Mouse (Mus musculus): ENCODE data around the gene Etl4. TPM values are rescaled to one million over a fixed set of nuclear protein-coding genes. Genes with fewer than 3 reads are reported as not detected.

The Etl4 gene
- polyA plus RNA-seq, 1 experiment from 2014 or later: 15.7 TPM

DNA sequence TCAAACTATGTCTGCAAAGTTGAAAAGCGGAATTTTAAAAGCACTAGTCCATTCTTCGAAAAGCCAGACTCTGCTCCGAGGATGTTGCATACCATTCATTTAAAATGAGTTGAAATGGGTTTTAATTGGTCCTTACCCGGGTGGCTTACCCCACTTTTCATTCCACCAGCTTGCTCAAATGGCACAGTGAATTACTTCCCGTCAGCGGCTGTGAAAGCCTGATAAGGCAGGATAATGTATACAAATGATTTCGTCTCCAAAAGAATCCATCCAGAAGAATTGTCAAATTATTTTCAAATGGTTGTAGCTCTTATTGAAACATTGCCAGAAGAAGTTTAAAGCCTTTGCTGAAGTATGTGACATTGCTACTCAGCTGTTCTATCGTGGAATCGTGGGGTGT is 162.8 kb downstream of the Etl4 start:
- Histone ChIP-seq H3K9ac (replicated peaks; ENCODE audit: low read depth) (no peak overlapping the region), H3K4me1 (ENCODE audit: insufficient read depth, low read depth, low read length) (peaks cover 3% of the 10 kb centered on the region; the same call in 1 of the 2 replicates), H3K9me3 (ENCODE audit: low read length) (no peaks in the 10 kb centered on the region), H3K27me3 (replicated peaks; ENCODE audit: insufficient read depth, low read length) (no peaks in the 10 kb centered on the region), H3K4me2 (replicated peaks; ENCODE audit: low read depth, low read length) (peak overlapping the region; percentile 14; the same call in 1 of the 2 replicates), H3K27ac (ENCODE audit: low read length) (no peak overlapping the region), H3K4me3 (ENCODE audit: low read depth, low read length) (no peak overlapping the region), H3K36me3 (ENCODE audit: insufficient read depth, low read length) (no peaks in the 10 kb centered on the region)
- DNase-seq (ENCODE audit: low spot score) (no peak), ATAC-seq (no peak)
- 7% methylated on average over 9 of the region's 9 CpGs for WGBS
- TF ChIP-seq CTCF (IDR thresholded peaks at IDR 0.05): no peak
- no peak for TF ChIP-seq EP300 (IDR thresholded peaks at IDR 0.05)

DNA sequence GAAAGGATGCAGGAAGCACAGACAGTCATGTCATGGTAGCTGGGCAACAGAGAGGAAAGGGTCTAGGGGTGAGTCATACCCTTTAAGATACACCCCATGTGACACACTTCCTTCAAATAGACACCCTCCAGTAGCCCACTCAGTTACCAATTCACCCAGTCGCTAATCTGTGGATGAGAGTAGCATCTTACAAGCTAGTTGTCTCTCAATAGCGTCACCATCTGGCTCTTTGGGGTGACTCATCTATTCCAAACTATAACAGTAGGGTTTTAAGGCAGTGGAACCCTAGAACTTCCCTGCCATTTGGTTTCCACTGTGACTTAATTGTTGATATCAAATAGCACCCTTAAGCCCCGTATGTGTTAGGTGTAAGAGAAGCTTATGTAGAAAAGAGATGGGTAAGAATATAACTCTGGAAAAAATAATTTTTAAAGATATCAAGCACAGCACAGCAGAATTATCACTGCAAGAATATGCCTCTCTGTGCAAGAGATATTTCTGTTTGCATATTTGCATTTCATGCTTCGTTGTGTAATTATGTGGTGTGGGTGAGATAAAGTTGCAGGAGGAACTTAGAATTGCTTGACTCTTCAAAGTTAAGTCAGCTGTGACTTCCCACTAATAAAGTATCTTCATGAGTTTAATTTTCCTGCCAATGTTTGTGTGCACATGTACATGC is 166.7 kb downstream of the Etl4 start:
- no peak overlapping the region for H3K27ac ChIP-seq (ENCODE audit: low read length)
- DNase-seq (ENCODE audit: low spot score): no peak
- 79% methylated on average over 4 of the region's 4 CpGs for WGBS
- H3K4me1 ChIP-seq (ENCODE audit: insufficient read depth, low read depth, low read length): 0 out of 2 replicates have a peak, but pooled peaks cover 3% of the 10 kb centered on the region
- TF ChIP-seq EP300 (IDR thresholded peaks at IDR 0.05): no peak
- TF ChIP-seq CTCF (IDR thresholded peaks at IDR 0.05): no peak
- ATAC-seq: no peak
- H3K36me3 ChIP-seq (ENCODE audit: insufficient read depth, low read length): no peaks in the 10 kb centered on the region
- no peaks in the 10 kb centered on the region for H3K9me3 ChIP-seq (ENCODE audit: low read length)
- no peak overlapping the region for H3K4me2 ChIP-seq (replicated peaks; ENCODE audit: low read depth, low read length)
- no peaks in the 10 kb centered on the region for H3K27me3 ChIP-seq (replicated peaks; ENCODE audit: insufficient read depth, low read length)
- H3K4me3 ChIP-seq (ENCODE audit: low read depth, low read length): no peak overlapping the region
- H3K9ac ChIP-seq (replicated peaks; ENCODE audit: low read depth): no peak overlapping the region

GRCm38 (mm10) chr2:20084781-20085180 is 175.2 kb downstream of the Etl4 start:
- no peaks in the 10 kb centered on the region for H3K9me3 ChIP-seq (ENCODE audit: low read length)
- no peak overlapping the region for H3K27ac ChIP-seq (ENCODE audit: low read length)
- H3K4me3 ChIP-seq (ENCODE audit: low read depth, low read length): no peak overlapping the region
- TF ChIP-seq CTCF (IDR thresholded peaks at IDR 0.05) (no peak), EP300 (IDR thresholded peaks at IDR 0.05) (no peak)
- DNase-seq (ENCODE audit: low spot score) (no peak), ATAC-seq (no peak)
- H3K4me2 ChIP-seq (replicated peaks; ENCODE audit: low read depth, low read length): no peak overlapping the region
- WGBS: 63% methylated on average over 4 of the region's 4 CpGs
- H3K4me1 ChIP-seq (ENCODE audit: insufficient read depth, low read depth, low read length): no peaks in the 10 kb centered on the region
- H3K27me3 ChIP-seq (replicated peaks; ENCODE audit: insufficient read depth, low read length): no peaks in the 10 kb centered on the region
- H3K9ac ChIP-seq (replicated peaks; ENCODE audit: low read depth): no peak overlapping the region
- no peaks in the 10 kb centered on the region for H3K36me3 ChIP-seq (ENCODE audit: insufficient read depth, low read length)

DNA sequence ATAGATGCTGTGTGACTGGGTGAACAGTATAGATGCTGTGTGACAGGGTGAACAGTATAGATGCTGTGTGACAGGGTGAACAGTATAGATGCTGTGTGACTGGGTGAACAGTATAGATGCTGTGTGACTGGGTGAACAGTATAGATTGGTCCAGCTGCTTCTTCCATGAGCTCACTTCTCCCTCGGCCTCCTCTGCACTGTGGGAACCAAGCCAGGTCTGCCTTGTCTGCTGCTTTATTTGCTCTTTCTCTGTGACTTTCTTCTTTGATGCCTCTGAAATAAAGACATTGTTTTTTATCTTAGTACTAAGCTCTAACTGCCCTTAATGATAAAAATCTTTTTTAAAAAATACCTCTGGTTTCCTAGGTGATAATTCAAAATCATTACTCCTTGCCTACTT is 195.9 kb downstream of the Etl4 start:
- TF ChIP-seq CTCF (IDR thresholded peaks at IDR 0.05) (no peak), EP300 (IDR thresholded peaks at IDR 0.05) (no peak)
- Histone ChIP-seq H3K4me2 (replicated peaks; ENCODE audit: low read depth, low read length) (no peak overlapping the region), H3K9me3 (ENCODE audit: low read length) (no peaks in the 10 kb centered on the region), H3K4me3 (ENCODE audit: low read depth, low read length) (no peak overlapping the region), H3K27ac (ENCODE audit: low read length) (no peak overlapping the region), H3K27me3 (replicated peaks; ENCODE audit: insufficient read depth, low read length) (no peaks in the 10 kb centered on the region), H3K9ac (replicated peaks; ENCODE audit: low read depth) (no peak overlapping the region), H3K36me3 (ENCODE audit: insufficient read depth, low read length) (no peaks in the 10 kb centered on the region), H3K4me1 (ENCODE audit: insufficient read depth, low read depth, low read length) (no peaks in the 10 kb centered on the region)
- 44% methylated on average over 1 of the region's 1 CpGs for WGBS
- no peak for DNase-seq (ENCODE audit: low spot score)
- ATAC-seq: no peak

DNA sequence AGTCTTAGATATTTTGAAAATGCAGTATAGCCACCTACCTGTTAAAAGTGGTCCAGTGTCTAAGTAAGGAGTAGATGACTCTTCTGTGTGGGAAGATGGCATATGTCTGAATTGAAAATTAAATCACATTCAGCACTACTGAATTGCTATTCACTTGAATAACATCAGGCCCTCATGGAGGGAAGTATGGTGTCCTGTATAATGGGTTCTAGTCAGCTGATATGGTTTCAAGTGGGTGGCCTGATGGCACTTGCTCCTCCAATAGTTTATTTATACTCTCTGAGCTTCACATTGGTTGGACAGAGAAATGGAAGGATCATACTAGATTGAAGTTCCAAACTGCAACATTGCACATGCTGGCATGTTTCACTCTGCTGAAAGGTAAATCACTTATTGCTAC is 202.1 kb downstream of the Etl4 start:
- Histone ChIP-seq H3K36me3 (ENCODE audit: insufficient read depth, low read length) (no peaks in the 10 kb centered on the region), H3K4me3 (ENCODE audit: low read depth, low read length) (no peak overlapping the region), H3K9ac (replicated peaks; ENCODE audit: low read depth) (no peak overlapping the region), H3K27ac (ENCODE audit: low read length) (no peak overlapping the region), H3K4me2 (replicated peaks; ENCODE audit: low read depth, low read length) (no peak overlapping the region), H3K27me3 (replicated peaks; ENCODE audit: insufficient read depth, low read length) (no peaks in the 10 kb centered on the region), H3K9me3 (ENCODE audit: low read length) (no peaks in the 10 kb centered on the region), H3K4me1 (ENCODE audit: insufficient read depth, low read depth, low read length) (no peaks in the 10 kb centered on the region)
- ATAC-seq (no peak), DNase-seq (ENCODE audit: low spot score) (no peak)
- TF ChIP-seq EP300 (IDR thresholded peaks at IDR 0.05): no peak
- no peak for TF ChIP-seq CTCF (IDR thresholded peaks at IDR 0.05)

GRCm38 (mm10) chr2:20125914-20126313 is 216.3 kb downstream of the Etl4 start:
- TF ChIP-seq EP300 (IDR thresholded peaks at IDR 0.05) (no peak), CTCF (IDR thresholded peaks at IDR 0.05) (no peak)
- DNase-seq (ENCODE audit: low spot score): no peak
- ATAC-seq: no peak
- Histone ChIP-seq H3K27me3 (replicated peaks; ENCODE audit: insufficient read depth, low read length) (no peaks in the 10 kb centered on the region), H3K4me3 (ENCODE audit: low read depth, low read length) (no peak overlapping the region), H3K4me2 (replicated peaks; ENCODE audit: low read depth, low read length) (no peak overlapping the region), H3K4me1 (ENCODE audit: insufficient read depth, low read depth, low read length) (no peaks in the 10 kb centered on the region), H3K9me3 (ENCODE audit: low read length) (no peaks in the 10 kb centered on the region), H3K9ac (replicated peaks; ENCODE audit: low read depth) (no peak overlapping the region), H3K36me3 (ENCODE audit: insufficient read depth, low read length) (no peaks in the 10 kb centered on the region), H3K27ac (ENCODE audit: low read length) (no peak overlapping the region)

DNA sequence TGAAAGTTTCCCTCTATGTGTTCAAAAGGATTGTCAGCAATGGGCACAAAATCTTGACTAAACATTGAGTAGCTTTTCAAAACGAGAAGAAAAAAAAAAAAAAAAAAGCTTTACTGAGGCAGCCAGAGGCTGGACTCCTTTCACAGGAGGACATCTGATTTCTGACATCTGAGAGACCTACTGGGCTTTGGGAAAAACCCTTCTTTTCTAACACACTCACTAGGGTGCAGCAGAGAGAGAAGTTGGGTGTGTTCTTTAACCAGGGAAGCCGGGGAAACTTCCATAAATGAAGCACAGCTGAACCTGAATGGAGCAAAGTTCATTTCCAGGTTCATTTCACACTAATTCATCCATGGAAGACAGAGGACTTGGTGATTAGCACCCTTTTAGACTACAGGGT is 222.2 kb downstream of the Etl4 start:
- Histone ChIP-seq H3K27ac (ENCODE audit: low read length) (no peak overlapping the region), H3K36me3 (ENCODE audit: insufficient read depth, low read length) (no peaks in the 10 kb centered on the region), H3K4me3 (ENCODE audit: low read depth, low read length) (no peak overlapping the region), H3K4me1 (ENCODE audit: insufficient read depth, low read depth, low read length) (no peaks in the 10 kb centered on the region), H3K9me3 (ENCODE audit: low read length) (no peaks in the 10 kb centered on the region), H3K27me3 (replicated peaks; ENCODE audit: insufficient read depth, low read length) (no peaks in the 10 kb centered on the region), H3K4me2 (replicated peaks; ENCODE audit: low read depth, low read length) (no peak overlapping the region), H3K9ac (replicated peaks; ENCODE audit: low read depth) (no peak overlapping the region)
- no peak for TF ChIP-seq EP300 (IDR thresholded peaks at IDR 0.05)
- TF ChIP-seq CTCF (IDR thresholded peaks at IDR 0.05): 0 out of 2 replicates have a peak, but pooled peaks have one; percentile 14
- DNase-seq (ENCODE audit: low spot score) (no peak), ATAC-seq (no peak)
- 21% methylated on average over 2 of the region's 2 CpGs for WGBS

Measured in lung, postnatal 0 days (tissue).